Mouse (Mus musculus): Measurements from ENCODE around the gene Wfdc12. TPM values are rescaled to one million over a fixed set of nuclear protein-coding genes. Genes with fewer than 3 reads are reported as not detected.

The Wfdc12 gene
- polyA plus RNA-seq (2015; fragmentation: Nextera tagmentation; extraction: Ambion mirVana): not detected in 2 replicates

GRCm38 (mm10) chr2:164190576-164190975, at the start of gene Wfdc12:
TSS of gene Wfdc12 (minus strand) at chr2:164190608.
- no peaks in the 10 kb centered on the region for H3K36me3 ChIP-seq (ENCODE audit: control insufficient read depth, insufficient read depth, low read length)
- ATAC-seq: no peak
- no peaks in the 10 kb centered on the region for H3K9me3 ChIP-seq (ENCODE audit: control insufficient read depth, low read length)
- no peaks in the 10 kb centered on the region for H3K4me1 ChIP-seq (ENCODE audit: control insufficient read depth, insufficient read depth, low read length)
- H3K4me3 ChIP-seq (ENCODE audit: low read length): no peak within 1 kb of the TSS
- no peak within 1 kb of the TSS for H3K4me2 ChIP-seq (ENCODE audit: low read depth, low read length)
- H3K9ac ChIP-seq (ENCODE audit: low read depth, low read length): no peak within 1 kb of the TSS
- no peaks in the 10 kb centered on the region for H3K27me3 ChIP-seq (replicated peaks; ENCODE audit: control insufficient read depth, insufficient read depth, low read length)
- 87% methylated on average over 6 of the region's 6 CpGs for WGBS
- no peak within 1 kb of the TSS for H3K27ac ChIP-seq (ENCODE audit: low read length)

- Histone ChIP-seq H3K9ac (ENCODE audit: low read depth, low read length) (no peak within 1 kb of the TSS), H3K4me2 (ENCODE audit: low read depth, low read length) (no peak within 1 kb of the TSS), H3K4me1 (ENCODE audit: control insufficient read depth, insufficient read depth, low read length) (no peaks in the 10 kb centered on the region), H3K9me3 (ENCODE audit: control insufficient read depth, low read length) (no peaks in the 10 kb centered on the region), H3K4me3 (ENCODE audit: low read length) (no peak within 1 kb of the TSS), H3K27me3 (replicated peaks; ENCODE audit: control insufficient read depth, insufficient read depth, low read length) (no peaks in the 10 kb centered on the region), H3K27ac (ENCODE audit: low read length) (no peak within 1 kb of the TSS), H3K36me3 (ENCODE audit: control insufficient read depth, insufficient read depth, low read length) (no peaks in the 10 kb centered on the region)
- no peak for ATAC-seq
- 85% methylated on average over 3 of the region's 3 CpGs for WGBS
Measured at GRCm38 (mm10) chr2:164238366-164238765, 48.0 kb upstream of the Wfdc12 start, which contains the start of gene Svs2. TSS of gene Svs2 (minus strand) at chr2:164238466.

GRCm38 (mm10) chr2:164232671-164233070, 42.3 kb upstream of the Wfdc12 start:
- ATAC-seq: peak; percentile 64
- 70% methylated on average over 8 of the region's 8 CpGs for WGBS
- H3K27me3 ChIP-seq (replicated peaks; ENCODE audit: control insufficient read depth, insufficient read depth, low read length): no peaks in the 10 kb centered on the region

GRCm38 (mm10) chr2:164228361-164229070, 38.1 kb upstream of the Wfdc12 start:
- H3K4me2 ChIP-seq (ENCODE audit: low read depth, low read length): no peak overlapping the region
- no peak for ATAC-seq
- no peaks in the 10 kb centered on the region for H3K27me3 ChIP-seq (replicated peaks; ENCODE audit: control insufficient read depth, insufficient read depth, low read length)
- H3K36me3 ChIP-seq (ENCODE audit: control insufficient read depth, insufficient read depth, low read length): no peaks in the 10 kb centered on the region
- 83% methylated on average over 8 of the region's 8 CpGs for WGBS
- no peak overlapping the region for H3K27ac ChIP-seq (ENCODE audit: low read length)
- H3K9ac ChIP-seq (ENCODE audit: low read depth, low read length): no peak overlapping the region
- H3K4me3 ChIP-seq (ENCODE audit: low read length): no peak overlapping the region
- H3K9me3 ChIP-seq (ENCODE audit: control insufficient read depth, low read length): no peaks in the 10 kb centered on the region
- no peaks in the 10 kb centered on the region for H3K4me1 ChIP-seq (ENCODE audit: control insufficient read depth, insufficient read depth, low read length)

More at GRCm38 (mm10) chr2:164232671-164233070, 42.3 kb upstream of the Wfdc12 start:
- H3K9me3 ChIP-seq (ENCODE audit: control insufficient read depth, low read length): no peaks in the 10 kb centered on the region
- no peaks in the 10 kb centered on the region for H3K36me3 ChIP-seq (ENCODE audit: control insufficient read depth, insufficient read depth, low read length)
- no peak overlapping the region for H3K4me3 ChIP-seq (ENCODE audit: low read length)
- H3K9ac ChIP-seq (ENCODE audit: low read depth, low read length): no peak overlapping the region
- no peaks in the 10 kb centered on the region for H3K4me1 ChIP-seq (ENCODE audit: control insufficient read depth, insufficient read depth, low read length)
- no peak overlapping the region for H3K27ac ChIP-seq (ENCODE audit: low read length)
- no peak overlapping the region for H3K4me2 ChIP-seq (ENCODE audit: low read depth, low read length)

GRCm38 (mm10) chr2:164221522-164221921, 31.1 kb upstream of the Wfdc12 start, which contains the start of gene Wfdc15b:
TSS of gene Wfdc15b (minus strand) at chr2:164221660.
- H3K27ac ChIP-seq (ENCODE audit: low read length): no peak within 1 kb of the TSS
- peak within 1 kb of the TSS; percentile 30 for H3K4me3 ChIP-seq (ENCODE audit: low read length)

GRCm38 (mm10) chr2:164219295-164219694, 28.9 kb upstream of the Wfdc12 start:
- Histone ChIP-seq H3K9me3 (ENCODE audit: control insufficient read depth, low read length) (no peaks in the 10 kb centered on the region), H3K27me3 (replicated peaks; ENCODE audit: control insufficient read depth, insufficient read depth, low read length) (no peaks in the 10 kb centered on the region), H3K4me2 (ENCODE audit: low read depth, low read length) (no peak overlapping the region), H3K27ac (ENCODE audit: low read length) (no peak overlapping the region), H3K4me3 (ENCODE audit: low read length) (no peak overlapping the region), H3K4me1 (ENCODE audit: control insufficient read depth, insufficient read depth, low read length) (no peaks in the 10 kb centered on the region), H3K9ac (ENCODE audit: low read depth, low read length) (no peak overlapping the region), H3K36me3 (ENCODE audit: control insufficient read depth, insufficient read depth, low read length) (no peaks in the 10 kb centered on the region)
- no peak for ATAC-seq
- WGBS: 85% methylated on average over 9 of the region's 9 CpGs

More at GRCm38 (mm10) chr2:164221522-164221921, 31.1 kb upstream of the Wfdc12 start, which contains the start of gene Wfdc15b:
- peak; percentile 68; the same call in 1 of the 2 replicates for ATAC-seq
- Histone ChIP-seq H3K27me3 (replicated peaks; ENCODE audit: control insufficient read depth, insufficient read depth, low read length) (no peaks in the 10 kb centered on the region), H3K9ac (ENCODE audit: low read depth, low read length) (no peak within 1 kb of the TSS), H3K4me1 (ENCODE audit: control insufficient read depth, insufficient read depth, low read length) (no peaks in the 10 kb centered on the region), H3K36me3 (ENCODE audit: control insufficient read depth, insufficient read depth, low read length) (no peaks in the 10 kb centered on the region), H3K9me3 (ENCODE audit: control insufficient read depth, low read length) (no peaks in the 10 kb centered on the region), H3K4me2 (ENCODE audit: low read depth, low read length) (peak within 1 kb of the TSS; percentile 32)
- 38% methylated on average over 11 of the region's 11 CpGs for WGBS

- Histone ChIP-seq H3K36me3 (ENCODE audit: control insufficient read depth, insufficient read depth, low read length) (no peaks in the 10 kb centered on the region), H3K9me3 (ENCODE audit: control insufficient read depth, low read length) (no peaks in the 10 kb centered on the region), H3K27me3 (replicated peaks; ENCODE audit: control insufficient read depth, insufficient read depth, low read length) (no peaks in the 10 kb centered on the region), H3K9ac (ENCODE audit: low read depth, low read length) (no peak overlapping the region), H3K27ac (ENCODE audit: low read length) (no peak overlapping the region), H3K4me2 (ENCODE audit: low read depth, low read length) (no peak overlapping the region), H3K4me3 (ENCODE audit: low read length) (no peak overlapping the region), H3K4me1 (ENCODE audit: control insufficient read depth, insufficient read depth, low read length) (no peaks in the 10 kb centered on the region)
- 84% methylated on average over 5 of the region's 5 CpGs for WGBS
- ATAC-seq: no peak
Measured at GRCm38 (mm10) chr2:164212711-164213110, 22.3 kb upstream of the Wfdc12 start.

- H3K27ac ChIP-seq (ENCODE audit: low read length): no peak overlapping the region
- H3K4me2 ChIP-seq (ENCODE audit: low read depth, low read length): no peak overlapping the region
- H3K36me3 ChIP-seq (ENCODE audit: control insufficient read depth, insufficient read depth, low read length): no peaks in the 10 kb centered on the region
- no peaks in the 10 kb centered on the region for H3K9me3 ChIP-seq (ENCODE audit: control insufficient read depth, low read length)
- WGBS: 89% methylated on average over 4 of the region's 4 CpGs
- no peaks in the 10 kb centered on the region for H3K4me1 ChIP-seq (ENCODE audit: control insufficient read depth, insufficient read depth, low read length)
- H3K9ac ChIP-seq (ENCODE audit: low read depth, low read length): no peak overlapping the region
- H3K27me3 ChIP-seq (replicated peaks; ENCODE audit: control insufficient read depth, insufficient read depth, low read length): no peaks in the 10 kb centered on the region
- no peak overlapping the region for H3K4me3 ChIP-seq (ENCODE audit: low read length)
- ATAC-seq: no peak
Measured at GRCm38 (mm10) chr2:164210892-164211291, 20.5 kb upstream of the Wfdc12 start.

GRCm38 (mm10) chr2:164206676-164207075, 16.3 kb upstream of the Wfdc12 start:
- no peaks in the 10 kb centered on the region for H3K27me3 ChIP-seq (replicated peaks; ENCODE audit: control insufficient read depth, insufficient read depth, low read length)
- ATAC-seq: no peak
- no peaks in the 10 kb centered on the region for H3K9me3 ChIP-seq (ENCODE audit: control insufficient read depth, low read length)
- 74% methylated on average over 4 of the region's 4 CpGs for WGBS
- H3K9ac ChIP-seq (ENCODE audit: low read depth, low read length): no peak overlapping the region
- H3K4me3 ChIP-seq (ENCODE audit: low read length): no peak overlapping the region
- no peak overlapping the region for H3K27ac ChIP-seq (ENCODE audit: low read length)
- no peaks in the 10 kb centered on the region for H3K36me3 ChIP-seq (ENCODE audit: control insufficient read depth, insufficient read depth, low read length)
- H3K4me2 ChIP-seq (ENCODE audit: low read depth, low read length): no peak overlapping the region
- no peaks in the 10 kb centered on the region for H3K4me1 ChIP-seq (ENCODE audit: control insufficient read depth, insufficient read depth, low read length)

All from intestine, embryonic 16.5 days (tissue).